Mouse (Mus musculus) thymus, adult 2 months (tissue): ENCODE data around the gene Eva1a.

Source experiments
- CTCF ChIP-seq: fragments of 200-500 bp; IDR thresholded peaks from 2 replicates; pipeline ENCODE4 v1.5.1; 2012; ENCODE audit warnings: mild to moderate bottlenecking, control low read depth, low read length, moderate library complexity, borderline replicate concordance; ENCODE audit not compliant: control insufficient read depth, poor library complexity, insufficient read depth; ENCODE audit errors: extremely low read depth
- POLR2A ChIP-seq: fragments of 200-500 bp; IDR thresholded peaks from 2 replicates; pipeline ENCODE4 v1.6.1; 2012; ENCODE audit warnings: mild to moderate bottlenecking, low read length, control low read depth, moderate library complexity; ENCODE audit not compliant: control insufficient read depth, poor library complexity, insufficient read depth; ENCODE audit errors: extremely low read depth

- no peak for TF ChIP-seq CTCF
- TF ChIP-seq POLR2A = no peak
Measured at GRCm38 (mm10) chr6:82021494-82021893, 19.3 kb upstream of the Eva1a start.
